Mouse (Mus musculus) olfactory bulb, adult 2 months (tissue): ENCODE data around the gene Zfp385b.

Experiments used
- CTCF ChIP-seq: fragments of 200-500 bp; IDR thresholded peaks from 2 replicates; pipeline ENCODE4 v1.5.1; 2012; ENCODE audit warnings: low read depth, mild to moderate bottlenecking, low read length, moderate library complexity; ENCODE audit not compliant: insufficient read depth
- POLR2A ChIP-seq: fragments of 200-500 bp; IDR thresholded peaks from 2 replicates; pipeline ENCODE4 v1.6.1; 2012; ENCODE audit warnings: mild to moderate bottlenecking, low read depth, low read length, moderate library complexity; ENCODE audit not compliant: insufficient read depth

GRCm38 (mm10) chr2:77453786-77454185 lies 365.7 kb downstream of the Zfp385b start:
- no peak for TF ChIP-seq POLR2A
- TF ChIP-seq CTCF = no peak
